Mouse (Mus musculus) frontal cortex, postnatal 10 days (tissue): ENCODE measurements at regions not wholly inside any gene's neighbourhood (a gene's known extent, or its start where the extent isn't known, plus 50 kb on each side); places are given as distances from the start of the nearest gene placed in this dataset.

Experiments
- DNase-seq, 2 experiments: peaks; one replicate each; pipeline ENCODE4 v3.0.0; 2022; ENCODE audit warnings: low spot score in 2 of 2, mixed read lengths in 1 of 2

DNA sequence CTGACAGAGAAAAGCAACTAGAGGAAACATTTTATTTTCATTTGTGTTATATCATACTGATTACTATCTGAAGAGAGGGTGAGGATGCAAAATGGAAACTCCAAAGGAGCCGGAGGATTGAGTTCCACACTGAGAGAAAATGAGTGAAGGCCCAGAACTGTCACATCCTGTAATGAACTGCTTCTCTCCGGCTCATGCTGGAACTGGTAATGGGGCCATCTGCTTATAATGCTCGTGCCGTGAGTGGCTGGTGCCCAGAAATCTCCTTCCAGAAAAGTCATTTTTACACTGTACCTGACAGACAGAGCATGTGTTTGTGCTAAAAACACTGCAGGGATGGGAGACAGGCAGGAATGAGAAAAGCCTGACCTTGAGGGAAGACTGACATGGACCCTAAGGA, 483.5 kb upstream of the Pkdcc start:
- DNase-seq = peak in 1 of 2 experiments; percentile 3

DNA sequence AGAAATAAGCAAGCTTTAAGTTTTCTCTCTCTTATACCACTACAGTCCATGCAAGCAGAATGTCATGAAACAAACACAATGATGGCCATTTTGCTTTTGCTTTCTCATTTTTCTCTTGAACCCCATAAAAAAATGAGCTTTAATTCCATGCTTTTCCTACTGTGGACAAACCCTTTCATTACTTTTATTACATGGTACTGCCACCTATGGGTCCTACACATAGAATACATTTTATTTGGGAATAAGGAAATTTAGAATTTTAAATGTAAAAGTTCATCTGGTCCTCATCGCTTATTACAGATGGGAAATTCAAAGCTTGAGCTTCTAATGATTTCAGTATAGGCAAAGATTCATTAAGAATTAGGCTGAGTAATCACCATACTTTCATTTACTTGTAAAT, 472.6 kb upstream of the Pkdcc start:
- DNase-seq = no peak

- no peak for DNase-seq
These were observed 457.7 kb upstream of the Pkdcc start for GRCm38 (mm10) chr17:82757400-82757799.

- DNase-seq = no peak
These were observed 436.0 kb upstream of the Pkdcc start for GRCm38 (mm10) chr17:82779096-82779495.

GRCm38 (mm10) chr17:82822129-82822528, 393.0 kb upstream of the Pkdcc start:
- DNase-seq = no peak

DNA sequence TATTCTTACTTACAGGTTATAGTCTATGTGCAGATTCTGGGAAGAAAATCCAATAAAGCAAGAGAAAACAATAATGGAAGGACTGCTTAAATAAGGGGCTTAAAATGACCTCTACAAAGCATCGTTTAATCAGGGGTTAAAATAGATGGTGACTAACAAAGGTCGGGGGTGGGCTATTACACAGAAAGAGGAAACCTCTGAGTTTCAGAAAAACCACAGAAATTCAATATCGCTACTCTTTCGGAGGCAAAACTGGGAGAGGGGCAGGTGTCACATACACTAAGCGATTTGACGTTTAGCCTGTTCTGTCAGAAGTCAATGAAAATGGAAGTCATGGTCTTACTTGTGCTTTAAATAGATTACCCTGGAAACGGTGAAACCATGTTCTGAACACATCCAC, 391.0 kb upstream of the Pkdcc start:
- no peak for DNase-seq

DNA sequence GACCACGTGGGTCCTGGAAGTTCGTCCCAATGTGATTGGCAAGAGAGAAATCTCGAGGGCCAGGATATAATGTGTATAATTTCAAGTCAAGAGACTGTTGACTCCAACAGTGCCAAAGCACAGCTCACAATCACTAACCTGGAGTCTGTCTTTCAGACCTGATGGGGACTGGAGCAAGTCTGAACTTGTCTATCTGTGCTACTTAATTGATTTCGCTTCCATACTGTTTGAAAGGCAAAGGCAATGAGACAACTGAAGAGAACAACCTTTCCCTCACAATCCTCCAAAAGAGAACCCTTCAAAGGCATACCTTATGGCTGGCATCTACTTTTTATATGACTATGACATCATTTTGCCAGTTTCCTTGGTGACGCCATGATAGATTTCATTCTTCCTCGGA, 390.5 kb upstream of the Pkdcc start:
- no peak for DNase-seq

DNA sequence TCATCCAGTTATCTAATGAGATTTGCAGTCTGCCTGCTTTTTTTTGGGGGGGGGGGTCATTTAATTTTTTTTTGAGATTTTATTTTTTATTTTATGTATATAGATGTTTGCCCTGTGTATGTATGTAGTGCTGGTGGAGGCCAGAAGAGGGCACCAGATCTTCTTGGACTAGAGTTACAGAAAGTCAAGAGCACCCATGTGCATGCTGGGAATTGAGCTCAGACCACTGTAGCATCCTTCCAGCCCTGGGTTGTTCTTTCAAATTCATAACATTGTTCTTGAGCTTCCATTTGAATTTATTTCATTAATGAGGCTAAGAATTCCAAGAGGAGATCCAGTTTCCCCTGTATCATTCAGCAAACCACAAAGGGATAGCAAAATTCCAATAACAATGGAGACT, 387.9 kb upstream of the Pkdcc start:
- no peak for DNase-seq

DNA sequence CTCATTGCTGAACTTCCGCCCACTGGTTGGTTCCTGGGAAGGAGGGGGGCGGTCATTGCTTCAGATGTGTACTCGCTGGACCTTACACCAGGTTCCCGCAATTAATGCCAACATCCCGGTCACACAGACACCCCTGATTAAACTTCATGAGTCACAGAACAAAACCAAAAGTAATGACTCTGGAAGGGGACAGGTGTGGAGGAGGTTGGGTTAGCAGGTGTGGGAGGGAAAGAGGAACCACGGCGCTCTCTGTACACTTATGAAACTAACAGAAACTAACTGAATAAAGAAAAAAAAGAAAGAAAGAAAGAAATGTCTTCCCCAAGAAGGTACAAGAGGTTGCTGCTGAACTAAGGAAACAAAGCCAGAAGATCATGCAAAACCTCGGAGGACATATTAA, 387.3 kb upstream of the Pkdcc start:
- DNase-seq = no peak

DNA sequence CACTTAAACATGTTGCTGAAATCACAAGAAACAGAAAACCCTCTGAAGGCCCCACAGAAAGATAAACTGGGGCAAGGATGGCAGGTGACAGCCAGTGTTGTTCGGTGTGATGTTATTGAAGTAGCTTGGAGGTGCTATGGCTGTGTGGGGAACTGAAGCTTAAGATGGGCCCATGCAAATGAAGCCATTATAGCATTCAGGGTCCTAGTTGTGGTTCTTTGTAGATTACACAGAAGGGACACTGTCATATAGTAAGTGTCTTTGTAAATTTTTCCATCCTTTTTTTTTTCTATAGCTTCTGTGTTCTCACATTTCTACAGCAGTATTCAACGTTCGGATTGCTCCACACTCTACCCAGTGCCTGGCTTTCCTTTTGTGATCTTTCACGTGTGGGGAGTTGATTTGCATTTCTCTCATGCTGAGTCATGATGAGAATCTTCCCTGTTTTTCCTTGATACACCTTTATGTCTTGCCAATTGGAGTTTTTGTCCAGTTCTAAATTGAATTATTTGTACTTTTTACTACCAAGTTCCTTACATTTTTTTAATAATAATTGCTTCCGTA, 386.6 kb upstream of the Pkdcc start:
- DNase-seq = no peak

- DNase-seq = no peak
These were observed 385.7 kb upstream of the Pkdcc start for GRCm38 (mm10) chr17:82829415-82829814.

- no peak for DNase-seq
These were observed 380.9 kb upstream of the Pkdcc start for GRCm38 (mm10) chr17:82834177-82834576.

DNA sequence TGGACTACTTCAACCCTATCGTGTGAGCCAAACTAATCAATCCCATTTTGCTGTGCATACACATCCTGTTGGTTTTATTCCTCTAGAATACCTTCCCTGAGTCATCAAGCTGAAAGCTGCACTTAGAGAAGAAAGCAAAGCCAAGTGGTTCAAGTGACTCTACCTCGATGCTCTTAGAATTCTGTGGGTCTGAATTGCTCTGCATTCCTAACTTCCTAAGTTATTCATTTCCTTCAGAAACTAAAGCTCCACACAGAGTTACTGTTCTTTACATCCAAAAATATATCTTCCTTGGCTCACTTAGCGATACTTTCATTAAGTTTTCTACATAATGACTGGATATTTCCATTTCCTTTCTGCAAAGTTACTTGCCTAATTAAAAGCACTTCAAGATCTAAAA, 379.0 kb upstream of the Pkdcc start:
- DNase-seq = no peak

- no peak for DNase-seq
These were observed 368.2 kb upstream of the Pkdcc start for GRCm38 (mm10) chr17:82846776-82847494.

- DNase-seq = peak; percentile 55 to 81
These were observed 357.6 kb upstream of the Pkdcc start for GRCm38 (mm10) chr17:82857199-82858147.

DNA sequence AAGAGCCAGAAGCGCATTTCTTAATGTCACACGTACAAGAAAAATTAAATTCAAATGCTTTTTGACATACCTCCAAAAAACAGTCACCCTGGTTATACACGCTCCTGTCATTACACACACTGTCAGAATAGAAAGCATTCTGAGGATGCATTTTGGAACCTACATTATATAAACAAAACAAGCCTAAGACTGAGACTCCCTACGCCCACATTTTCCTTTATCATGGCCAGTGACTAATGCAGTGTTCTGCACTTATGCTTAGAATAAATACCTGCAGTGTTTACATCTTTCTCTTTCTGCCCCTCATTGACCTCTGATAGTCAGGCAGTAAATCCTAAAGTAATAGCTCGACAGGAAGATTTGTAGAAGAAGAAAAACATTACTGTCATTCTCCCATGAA, 354.7 kb upstream of the Pkdcc start:
- no peak for DNase-seq

DNA sequence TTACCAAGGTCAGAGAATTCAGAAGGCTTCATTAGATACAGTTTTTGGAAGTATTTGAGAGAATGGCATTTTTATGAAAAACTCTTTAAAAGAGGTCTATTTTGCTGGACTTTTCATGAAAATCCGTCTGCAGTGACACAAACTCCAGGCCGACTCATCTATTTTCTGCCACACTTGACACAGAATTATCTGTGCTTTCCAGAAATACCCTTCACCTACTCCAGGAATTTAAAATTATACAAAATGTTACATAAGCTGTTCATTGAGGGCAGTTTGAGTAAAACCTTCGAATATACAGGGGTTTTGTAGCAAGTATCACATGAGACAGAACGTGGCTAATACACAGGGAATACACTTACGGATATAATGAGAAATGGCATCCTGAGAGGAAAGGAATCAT, 354.1 kb upstream of the Pkdcc start:
- DNase-seq = no peak

- DNase-seq = no peak
These were observed 338.0 kb upstream of the Pkdcc start for GRCm38 (mm10) chr17:82877131-82877530.

DNA sequence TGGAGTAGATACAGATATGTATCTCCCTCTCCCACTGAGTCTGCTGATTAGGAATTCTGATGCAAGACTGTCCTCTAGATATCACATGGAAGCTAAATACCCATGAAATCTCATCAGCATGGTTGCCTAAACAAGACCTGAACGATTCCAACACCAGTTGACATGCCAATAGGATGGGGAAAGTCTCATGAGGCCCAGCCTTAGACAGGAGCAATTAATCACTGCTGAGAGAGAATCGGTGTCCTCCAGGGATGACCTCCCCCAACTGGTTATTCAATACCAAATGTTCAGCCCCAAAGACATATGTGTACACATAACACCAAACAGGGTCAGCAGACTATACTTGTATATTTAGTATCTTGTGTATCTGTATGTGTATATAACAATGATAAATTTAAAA, 314.5 kb upstream of the Pkdcc start:
- DNase-seq = no peak

DNA sequence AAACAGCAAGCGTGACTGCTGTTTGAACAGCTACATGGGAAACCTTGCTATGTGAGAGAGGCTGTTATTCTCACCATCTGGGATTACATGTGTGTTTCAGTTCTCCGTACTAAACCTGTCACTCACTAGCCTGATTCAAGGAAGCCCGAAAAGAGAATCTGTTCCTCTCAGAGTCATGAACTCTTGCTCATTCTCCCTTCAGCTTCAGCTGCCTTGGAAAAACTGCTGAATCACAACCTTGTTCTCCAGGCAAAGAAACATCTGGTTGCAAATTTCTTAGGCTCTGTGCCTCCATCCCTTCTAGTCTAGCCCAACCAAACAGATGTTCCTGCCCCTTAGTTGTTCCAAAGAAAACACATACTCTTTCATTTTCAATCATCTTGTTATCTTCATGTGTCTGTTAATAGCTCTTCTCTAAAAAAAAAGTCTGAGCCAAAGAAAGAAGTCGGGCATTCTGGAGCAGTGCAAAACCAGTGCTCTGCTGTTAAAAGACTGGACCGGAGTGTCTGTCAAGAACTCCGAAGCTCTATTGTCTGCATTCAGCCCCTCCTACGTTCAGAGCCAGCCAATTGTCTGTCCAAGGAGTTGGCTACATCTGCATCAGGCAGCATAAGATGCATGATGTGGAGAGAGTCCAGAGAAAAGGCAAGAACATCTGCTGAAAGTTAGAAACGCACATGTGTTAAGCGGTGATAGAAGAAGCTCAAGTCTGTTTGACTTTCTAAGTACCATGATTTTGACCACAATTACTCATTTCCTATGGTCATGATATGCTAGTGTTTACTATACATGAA, 313.8 kb upstream of the Pkdcc start:
- no peak for DNase-seq

DNA sequence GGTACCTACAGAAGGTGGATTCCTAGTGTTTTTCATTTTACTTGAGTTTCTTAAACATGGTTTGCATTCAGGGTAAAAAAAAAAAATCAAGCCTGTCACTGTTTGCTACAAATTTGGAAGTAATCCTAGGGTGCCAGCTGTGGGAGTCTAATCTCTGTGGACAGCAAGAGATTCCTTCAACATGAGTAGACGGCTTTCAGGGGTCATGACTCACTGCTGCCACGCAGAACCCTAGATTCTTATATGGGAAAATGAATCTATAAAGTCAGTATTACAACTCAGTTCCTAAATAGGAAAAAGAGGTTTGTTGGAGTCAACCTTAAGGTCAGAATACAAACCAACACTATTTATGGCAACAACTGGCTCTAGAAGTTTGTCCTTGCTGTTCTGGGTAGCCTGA, 310.1 kb upstream of the Pkdcc start:
- no peak for DNase-seq

DNA sequence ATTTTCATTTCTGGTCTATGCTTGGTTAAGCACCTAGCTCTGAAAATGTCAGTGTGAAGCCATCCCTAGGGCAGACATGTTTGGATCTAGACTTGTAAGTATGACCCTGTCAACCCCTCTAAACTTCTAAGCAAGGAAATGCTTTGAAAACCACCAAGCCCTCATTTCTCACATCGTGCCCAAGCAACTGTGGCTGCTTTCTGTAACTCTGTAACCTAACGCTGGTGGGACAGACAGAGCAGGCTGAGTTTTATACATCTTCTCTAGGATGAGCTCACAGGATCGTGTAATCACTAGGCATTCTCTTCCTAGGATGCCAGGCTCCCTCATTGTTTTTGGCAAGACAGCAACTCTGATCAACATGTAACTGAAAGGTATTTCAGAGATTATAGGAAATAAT, 309.6 kb upstream of the Pkdcc start:
- DNase-seq = no peak
